Comparison of ENCODE assay signal across 1 mouse cellular context in genomic region chr4:45084021-45084894, GRCm38 (mm10).
TF ChIP-seq lines count a peak whose summit lies in the region.

Fbxo10 (minus strand) TSS chr4:45084604.

TF ChIP-seq in CH12.LX, 34 proteins besides CTCF, POLR2A, EP300 and RAD21 (continued from another document):
- TF ChIP-seq JUND (conservative IDR thresholded peaks at IDR 0.05; ENCODE audit: low read depth, low read length) (no peak), ELF1 (IDR thresholded peaks at IDR 0.05; ENCODE audit: low read depth, low read length) (no peak), PAX5 (IDR thresholded peaks at IDR 0.05; ENCODE audit: low read length) (no peak), GABPA (IDR thresholded peaks at IDR 0.05; ENCODE audit: insufficient replicate concordance, low read depth, low read length) (no peak), JUN (IDR thresholded peaks at IDR 0.05; ENCODE audit: insufficient read depth, low read depth, low read length) (no peak), CHD1 (IDR thresholded peaks at IDR 0.05; ENCODE audit: low read depth, low read length) (no peak), RCOR1 (conservative IDR thresholded peaks at IDR 0.05; ENCODE audit: low read depth, low read length) (no peak), KAT2A (IDR thresholded peaks at IDR 0.05; ENCODE audit: insufficient replicate concordance, low read length) (no peak), MEF2A (IDR thresholded peaks at IDR 0.05; ENCODE audit: borderline replicate concordance, low read depth, low read length) (no peak), MAZ (IDR thresholded peaks at IDR 0.05; ENCODE audit: low read depth, low read length) (no peak), NELFE (IDR thresholded peaks at IDR 0.05; ENCODE audit: low read depth, low read length) (peak; percentile 41), IRF4 (IDR thresholded peaks at IDR 0.05; ENCODE audit: low read depth, low read length) (no peak), ETS1 (conservative IDR thresholded peaks at IDR 0.05; ENCODE audit: low read depth, low read length) (no peak), MYC (IDR thresholded peaks at IDR 0.05; ENCODE audit: low read depth, low read length) (no peak), USF2 (conservative IDR thresholded peaks at IDR 0.05; ENCODE audit: low read depth, low read length) (peak; percentile 81), ZMIZ1 (IDR thresholded peaks at IDR 0.05; ENCODE audit: low read depth, low read length) (peak; percentile 55; the same call in 1 of the 2 replicates), TCF12 (IDR thresholded peaks at IDR 0.05; ENCODE audit: low read depth, low read length) (0 out of 2 replicates have a peak, but pooled peaks have one; percentile 11)
